Mouse (Mus musculus) liver, adult 2 months (tissue): Measurements from ENCODE around the gene Nos1ap. TPM values are rescaled to one million over a fixed set of nuclear protein-coding genes. Genes with fewer than 3 reads are reported as not detected.

Experiments
- DNase-seq: peaks from one replicate; pipeline ENCODE4 v3.0.0-alpha.2; 2011; ENCODE audit warnings: low read depth, low spot score; ENCODE audit errors: extremely low read depth
- H3K27ac ChIP-seq: fragments of 200-500 bp; replicated peaks from 2 replicates; pipeline ENCODE4 v1.5.1; 2012; ENCODE audit warnings: low read depth, mild to moderate bottlenecking, control low read depth, inconsistent platforms, low read length; ENCODE audit not compliant: insufficient read depth
- H3K27me3 ChIP-seq: fragments of 200-500 bp; 2 replicates; pipeline ENCODE4 v1.6.1; 2012; ENCODE audit warnings: mild to moderate bottlenecking, moderate library complexity, low read length, inconsistent platforms; ENCODE audit not compliant: control insufficient read depth, insufficient read depth
- H3K36me3 ChIP-seq: fragments of 200-500 bp; 2 replicates; pipeline ENCODE4 v1.6.1; 2012; ENCODE audit warnings: low read length, inconsistent platforms; ENCODE audit not compliant: control insufficient read depth, insufficient read depth
- H3K4me1 ChIP-seq: fragments of 200-500 bp; 2 replicates; pipeline ENCODE4 v1.6.1; 2011; ENCODE audit warnings: low read length; ENCODE audit not compliant: control insufficient read depth, insufficient read depth
- H3K4me3 ChIP-seq: fragments of 200-500 bp; 2 replicates; pipeline ENCODE4 v1.5.1; 2011; ENCODE audit warnings: low read depth, mild to moderate bottlenecking, control low read depth, low read length, moderate library complexity; ENCODE audit not compliant: insufficient read depth
- H3K79me2 ChIP-seq: fragments of 200-500 bp; 2 replicates; pipeline ENCODE4 v1.6.1; 2012; ENCODE audit warnings: inconsistent platforms, mild to moderate bottlenecking, low read length, moderate library complexity; ENCODE audit not compliant: control insufficient read depth, insufficient read depth
- H3K9ac ChIP-seq: fragments of 200-500 bp; 2 replicates; pipeline ENCODE4 v1.6.1; 2012; ENCODE audit warnings: low read depth, mild to moderate bottlenecking, control low read depth, inconsistent platforms, low read length
- CTCF ChIP-seq: fragments of 200-500 bp; IDR thresholded peaks from 2 replicates; pipeline ENCODE4 v1.5.1; 2011; ENCODE audit warnings: low read depth, low read length, control low read depth
- POLR2A ChIP-seq: fragments of 200-500 bp; IDR thresholded peaks from 2 replicates; pipeline ENCODE4 v1.6.1; 2011; ENCODE audit warnings: low read length, control low read depth; ENCODE audit not compliant: insufficient read depth; ENCODE audit errors: extremely low read depth
- whole genome bisulfite sequencing: fragments of 180-500 bp; shearing (Covaris S2); methylation state at CpG from one replicate; pipeline ENCODE4 v1.1.7; 2018; 5-methylcytosine and 5-hydroxymethylcytosine counted together
- polyA plus RNA-seq: library from polyadenylated mRNA; depleted of rRNA; stranded (reverse); fragments of >200 nt; gene quantifications from 2 replicates; pipeline ENCODE4 v1.2.3, GENCODE M21; 2012
- total RNA-seq: library from RNA; depleted of rRNA; stranded (reverse); fragments of >200 nt; gene quantifications from 2 replicates; pipeline ENCODE4 v1.2.3, GENCODE M21; 2014

The Nos1ap gene
- total and polyA plus RNA-seq, 2 experiments: 1.8 to 3.1 TPM

- peak; percentile 96 for DNase-seq
- Histone ChIP-seq H3K4me3 (no peak overlapping the region), H3K27me3 (no peaks in the 10 kb centered on the region), H3K36me3 (peaks cover 2% of the 10 kb centered on the region; the same call in 1 of the 2 replicates), H3K27ac (no peak overlapping the region), H3K79me2 (0 out of 2 replicates have a peak, but pooled peaks cover 3% of the 10 kb centered on the region), H3K4me1 (peaks cover 5% of the 10 kb centered on the region), H3K9ac (no peak overlapping the region)
- no peak for TF ChIP-seq CTCF
- TF ChIP-seq POLR2A: no peak
- WGBS: 15% methylated on average over 4 of the region's 4 CpGs
Observed at GRCm38 (mm10) chr1:170325277-170325676, 264.4 kb downstream of the Nos1ap start.

- Histone ChIP-seq H3K4me1 (peaks cover 5% of the 10 kb centered on the region), H3K9ac (no peak overlapping the region), H3K27me3 (no peaks in the 10 kb centered on the region), H3K36me3 (peaks cover 4% of the 10 kb centered on the region; the same call in 1 of the 2 replicates), H3K79me2 (0 out of 2 replicates have a peak, but pooled peaks cover 3% of the 10 kb centered on the region), H3K27ac (no peak overlapping the region), H3K4me3 (no peak overlapping the region)
- TF ChIP-seq POLR2A (no peak), CTCF (no peak)
- peak; percentile 11 for DNase-seq
- 55% methylated on average over 1 of the region's 1 CpGs for WGBS
Observed at GRCm38 (mm10) chr1:170324312-170324711, 265.3 kb downstream of the Nos1ap start.

- no peak overlapping the region for H3K9ac ChIP-seq
- DNase-seq: no peak
- peaks cover 5% of the 10 kb centered on the region for H3K4me1 ChIP-seq
- peaks cover 5% of the 10 kb centered on the region; the same call in 1 of the 2 replicates for H3K36me3 ChIP-seq
- no peak overlapping the region for H3K4me3 ChIP-seq
- 0 out of 2 replicates have a peak, but pooled peaks cover 3% of the 10 kb centered on the region for H3K79me2 ChIP-seq
- WGBS: 95% methylated on average over 10 of the region's 10 CpGs
- H3K27me3 ChIP-seq: no peaks in the 10 kb centered on the region
- no peak overlapping the region for H3K27ac ChIP-seq
- TF ChIP-seq CTCF (no peak), POLR2A (no peak)
Observed at GRCm38 (mm10) chr1:170323001-170323400, 266.7 kb downstream of the Nos1ap start.

DNA sequence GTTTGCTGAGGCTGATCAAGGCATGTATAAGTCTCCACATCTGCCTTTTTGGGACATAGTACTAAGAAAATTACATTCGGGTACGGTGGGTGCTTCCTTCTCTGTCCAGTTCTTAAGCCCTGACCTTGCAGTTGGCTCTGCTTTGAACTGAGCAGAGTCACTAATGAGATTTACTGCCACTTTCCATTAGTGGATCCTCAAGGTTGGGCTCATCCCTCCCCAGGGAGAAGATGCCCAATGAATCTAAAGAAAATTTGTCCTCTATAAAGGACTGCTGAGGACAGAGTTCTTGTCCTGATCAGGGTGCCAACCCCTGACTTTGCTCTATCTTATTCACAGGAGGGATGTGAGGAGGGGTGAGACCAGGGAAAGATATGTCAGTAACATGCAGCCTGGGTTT, 267.6 kb downstream of the Nos1ap start:
- H3K79me2 ChIP-seq: 0 out of 2 replicates have a peak, but pooled peaks cover 3% of the 10 kb centered on the region
- peaks cover 5% of the 10 kb centered on the region for H3K4me1 ChIP-seq
- H3K27me3 ChIP-seq: no peaks in the 10 kb centered on the region
- H3K9ac ChIP-seq: no peak overlapping the region
- peaks cover 5% of the 10 kb centered on the region; the same call in 1 of the 2 replicates for H3K36me3 ChIP-seq
- H3K27ac ChIP-seq: no peak overlapping the region
- WGBS: 93% methylated on average over 2 of the region's 2 CpGs
- no peak for DNase-seq
- TF ChIP-seq POLR2A: no peak
- no peak for TF ChIP-seq CTCF
- H3K4me3 ChIP-seq: no peak overlapping the region

DNA sequence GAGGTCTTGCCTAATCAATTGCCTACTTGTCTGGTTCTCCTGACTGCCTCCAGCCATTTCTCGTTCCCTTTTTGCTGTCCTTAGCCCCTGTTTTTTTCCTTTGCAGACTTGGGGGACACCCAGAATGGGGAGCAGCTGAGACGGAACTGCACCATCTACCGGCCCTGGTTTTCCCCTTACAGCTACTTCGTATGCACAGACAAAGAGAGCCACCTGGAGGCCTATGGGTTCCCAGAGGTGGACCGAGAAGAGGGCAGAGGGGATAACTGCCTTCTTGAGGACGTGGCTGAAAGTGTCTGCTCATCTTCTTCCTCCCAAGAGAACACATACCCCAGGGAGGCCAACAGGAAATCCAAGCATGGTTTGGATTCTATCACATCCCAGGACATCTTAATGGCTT, 278.2 kb downstream of the Nos1ap start:
- TF ChIP-seq POLR2A (no peak), CTCF (no peak)
- 91% methylated on average over 6 of the region's 6 CpGs for WGBS

GRCm38 (mm10) chr1:170308503-170308902, 281.2 kb downstream of the Nos1ap start, which contains the start of gene Spata46:
Gene Spata46 (plus strand): TSS chr1:170308803.
- Histone ChIP-seq H3K27ac (no peak within 1 kb of the TSS), H3K4me3 (no peak within 1 kb of the TSS), H3K27me3 (no peaks in the 10 kb centered on the region), H3K36me3 (no peaks in the 10 kb centered on the region), H3K79me2 (no peaks in the 10 kb centered on the region), H3K4me1 (no peaks in the 10 kb centered on the region), H3K9ac (no peak within 1 kb of the TSS)
- DNase-seq: no peak
- 93% methylated on average over 4 of the region's 4 CpGs for WGBS
- TF ChIP-seq CTCF (no peak), POLR2A (no peak)

More for the DNA sequence above, 278.2 kb downstream of the Nos1ap start:
- Histone ChIP-seq H3K27me3 (no peaks in the 10 kb centered on the region), H3K9ac (no peak overlapping the region), H3K4me3 (no peak overlapping the region), H3K27ac (no peak overlapping the region), H3K79me2 (no peaks in the 10 kb centered on the region), H3K36me3 (no peaks in the 10 kb centered on the region), H3K4me1 (no peaks in the 10 kb centered on the region)
- DNase-seq: no peak
